ENCODE assay signal across 33 mouse cellular contexts in the genomic region with DNA sequence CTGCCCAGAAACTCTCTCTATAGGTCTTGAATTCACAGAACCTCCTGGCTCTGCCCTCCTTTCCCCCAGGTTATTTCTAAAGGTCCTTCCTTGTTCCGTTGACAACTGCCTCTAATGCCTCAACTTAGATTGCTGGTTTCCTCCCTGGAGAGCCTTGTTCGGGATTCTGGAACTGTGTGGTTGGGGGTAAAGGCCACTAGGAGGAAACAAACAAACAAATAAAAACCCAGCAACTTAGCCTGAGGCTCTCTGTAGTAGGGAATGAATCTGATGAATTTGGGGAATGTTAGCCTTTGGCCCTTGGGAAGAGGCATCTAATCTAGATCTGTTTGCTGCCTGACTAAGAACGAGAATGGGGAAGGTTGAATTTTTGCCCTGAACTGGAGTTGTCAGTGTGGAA. TPM values are rescaled to one million over a fixed set of nuclear protein-coding genes. Genes with fewer than 3 reads are reported as not detected.
DNase-seq lines count a peak whose midpoint lies in the region; ATAC-seq lines count a peak whose summit lies in the region.
"Had no signal": no experiment of that assay in that cellular context is flagged by ENCODE, and none has a peak within 500 bp of the region (broad histone marks: within the 10 kb centered on the region; RNA-seq: fewer than 3 reads in every experiment).

No protein-coding gene starts in this region.

- H3K9me3 ChIP-seq in heart, embryonic 10.5 days = no peaks in the 10 kb centered on the region
- no peaks in the 10 kb centered on the region for H3K9me3 ChIP-seq in midbrain, embryonic 11.5 days (ENCODE audit: control insufficient read depth, low read length)
- H3K9me3 ChIP-seq in midbrain, embryonic 10.5 days (replicated peaks) = no peaks in the 10 kb centered on the region
- H3K9me3 ChIP-seq: embryonic facial prominence, embryonic 10.5 days; embryonic facial prominence, embryonic 13.5 days; forebrain, embryonic 10.5 days; forebrain, embryonic 13.5 days; heart, embryonic 12.5 days; heart, embryonic 15.5 days; hindbrain, embryonic 13.5 days had no signal

- peak overlapping the region; percentile 2; the same call in 1 of the 2 replicates for H3K27ac ChIP-seq in heart, embryonic 10.5 days
- H3K27ac ChIP-seq in midbrain, embryonic 11.5 days (ENCODE audit: low read depth, low read length) = no peak overlapping the region
- H3K27ac ChIP-seq in midbrain, embryonic 10.5 days (replicated peaks) = no peak overlapping the region
- H3K27ac ChIP-seq: embryonic facial prominence, embryonic 10.5 days; embryonic facial prominence, embryonic 13.5 days; forebrain, embryonic 10.5 days; forebrain, embryonic 13.5 days; heart, adult 2 months; heart, embryonic 15.5 days; hindbrain, embryonic 13.5 days had no signal

- 42% methylated on average over 3 of the region's 3 CpGs for WGBS in heart, embryonic 10.5 days
- WGBS in midbrain, embryonic 11.5 days = 85% methylated on average over 3 of the region's 3 CpGs
- WGBS in midbrain, embryonic 10.5 days = 73% methylated on average over 3 of the region's 3 CpGs

- H3K4me2 ChIP-seq in midbrain, embryonic 11.5 days = no peak overlapping the region
- H3K4me2 ChIP-seq: embryonic facial prominence, embryonic 13.5 days; forebrain, embryonic 13.5 days; heart, embryonic 12.5 days; heart, embryonic 15.5 days; hindbrain, embryonic 13.5 days had no signal

- DNase-seq in heart, embryonic 10.5 days (ENCODE audit: low spot score) = no peak
- DNase-seq in heart, postnatal 36 days = no peak
- DNase-seq in midbrain, embryonic 11.5 days (ENCODE audit: low spot score, missing footprints) = peak; percentile 8
- no peak for DNase-seq in midbrain, embryonic 10.5 days (ENCODE audit: low spot score)
- DNase-seq in yolk sac, embryonic 10.5 days (ENCODE audit: low spot score) = peak; percentile 66
- DNase-seq: adrenal gland, adult 2 months; adrenal gland, postnatal 25 days; B cell, adult 2 months; cerebellum, adult 11-12 months; cerebellum, adult 8-10 months; cerebellum, postnatal 10 days; cerebellum, postnatal 36 days; embryo, embryonic 11 days; gastrocnemius, postnatal 10 days; gastrocnemius, postnatal 36 days; heart, adult 2 months; heart, postnatal 14 days; kidney, adult 2 months had no signal

- H3K27me3 ChIP-seq in heart, embryonic 10.5 days (ENCODE audit: insufficient read depth, poor library complexity, severe bottlenecking) = no peaks in the 10 kb centered on the region
- H3K27me3 ChIP-seq in midbrain, embryonic 11.5 days (ENCODE audit: control insufficient read depth, insufficient read depth, low read length) = no peaks in the 10 kb centered on the region
- H3K27me3 ChIP-seq in midbrain, embryonic 10.5 days (ENCODE audit: low read depth, poor library complexity, severe bottlenecking) = no peaks in the 10 kb centered on the region
- H3K27me3 ChIP-seq: CH12.LX; embryonic facial prominence, embryonic 13.5 days; forebrain, embryonic 13.5 days; heart, embryonic 12.5 days; heart, embryonic 15.5 days; hindbrain, embryonic 13.5 days had no signal

- peaks cover 44% of the 10 kb centered on the region for H3K4me1 ChIP-seq in heart, embryonic 10.5 days
- no peaks in the 10 kb centered on the region for H3K4me1 ChIP-seq in midbrain, embryonic 11.5 days (ENCODE audit: control insufficient read depth, insufficient read depth, low read length)
- H3K4me1 ChIP-seq in midbrain, embryonic 10.5 days = 0 out of 2 replicates have a peak, but pooled peaks cover 3% of the 10 kb centered on the region
- H3K4me1 ChIP-seq: embryonic facial prominence, embryonic 13.5 days; forebrain, embryonic 13.5 days; hindbrain, embryonic 13.5 days had no signal

- H3K9ac ChIP-seq in midbrain, embryonic 11.5 days (ENCODE audit: low read length) = no peak overlapping the region
- H3K9ac ChIP-seq: embryonic facial prominence, embryonic 13.5 days; forebrain, embryonic 13.5 days; heart, embryonic 12.5 days; heart, embryonic 15.5 days; hindbrain, embryonic 13.5 days had no signal

- no peak for ATAC-seq in midbrain, embryonic 11.5 days (ENCODE audit: low FRiP score)
- ATAC-seq in erythroblast, adult 5-6 weeks (replicated peaks; ENCODE audit: low FRiP score, poor library complexity, severe bottlenecking) = no peak
- ATAC-seq: forebrain, embryonic 13.5 days; forebrain, embryonic 16.5 days; hindbrain, embryonic 16.5 days; intestine, embryonic 16.5 days had no signal

- no peaks in the 10 kb centered on the region for H3K36me3 ChIP-seq in heart, embryonic 10.5 days
- no peaks in the 10 kb centered on the region for H3K36me3 ChIP-seq in midbrain, embryonic 11.5 days (ENCODE audit: control insufficient read depth, insufficient read depth, low read length)
- no peaks in the 10 kb centered on the region for H3K36me3 ChIP-seq in midbrain, embryonic 10.5 days
- H3K36me3 ChIP-seq: embryonic facial prominence, embryonic 10.5 days; embryonic facial prominence, embryonic 13.5 days; forebrain, embryonic 10.5 days; heart, embryonic 12.5 days; heart, embryonic 15.5 days; hindbrain, embryonic 13.5 days had no signal

- intact Hi-C loops in heart, postnatal 36 days (cut with DNase I) = no loop called here

- H3K4me3 ChIP-seq in heart, embryonic 10.5 days = no peak overlapping the region
- no peak overlapping the region for H3K4me3 ChIP-seq in midbrain, embryonic 11.5 days (ENCODE audit: low read depth, low read length)
- H3K4me3 ChIP-seq in midbrain, embryonic 10.5 days = no peak overlapping the region
- H3K4me3 ChIP-seq: embryonic facial prominence, embryonic 10.5 days; embryonic facial prominence, embryonic 13.5 days; forebrain, embryonic 10.5 days; forebrain, embryonic 13.5 days; heart, adult 2 months; heart, embryonic 12.5 days; heart, embryonic 15.5 days; hindbrain, embryonic 13.5 days had no signal

RNA-seq across cellular contexts. Expression of gene Frmpd1, which starts 13.6 kb away (rescaled TPM):
- polyA plus RNA-seq in heart, embryonic 10.5 days (2016; fragmentation: Nextera tagmentation; extraction: Ambion mirVana) = 4.1 and 4.3 TPM in 2 replicates
- under 1 TPM; 0.22 to 0.67 TPM for total RNA-seq in heart, postnatal 36 days (2021)
- polyA plus RNA-seq in midbrain, embryonic 11.5 days (2014; fragmentation: Nextera tagmentation; extraction: Ambion mirVana) = 1.0 and 1.3 TPM in 2 replicates
- 0.90 and 1.5 TPM in 2 replicates for polyA plus RNA-seq in midbrain, embryonic 10.5 days (2016; fragmentation: Nextera tagmentation; extraction: Ambion mirVana)
- total RNA-seq in erythroblast, adult 5-6 weeks (2015; ENCODE audit: low replicate concordance) = not detected in 2 replicates
- not detected in 2 replicates for total RNA-seq in erythroblast, adult 5-6 weeks (2017; ENCODE audit: low replicate concordance)
- total RNA-seq: CH12.LX; gastrocnemius, adult 18-20 months; granulocyte monocyte progenitor cell, adult 5-6 weeks; hematopoietic stem cell, adult 5-6 weeks had no signal

Comparison
In these comparisons a context has a peak if more than half of its experiments do, and no peak if none do; other contexts are left out.
1. DNase-seq: peak in midbrain, embryonic 11.5 days (single experiment) and yolk sac, embryonic 10.5 days (single experiment); none in heart, embryonic 10.5 days (single experiment), heart, postnatal 36 days (0 of 2) and midbrain, embryonic 10.5 days (single experiment).